Mouse (Mus musculus): ENCODE measurements around the gene Mbip.

Gene Mbip

DNA sequence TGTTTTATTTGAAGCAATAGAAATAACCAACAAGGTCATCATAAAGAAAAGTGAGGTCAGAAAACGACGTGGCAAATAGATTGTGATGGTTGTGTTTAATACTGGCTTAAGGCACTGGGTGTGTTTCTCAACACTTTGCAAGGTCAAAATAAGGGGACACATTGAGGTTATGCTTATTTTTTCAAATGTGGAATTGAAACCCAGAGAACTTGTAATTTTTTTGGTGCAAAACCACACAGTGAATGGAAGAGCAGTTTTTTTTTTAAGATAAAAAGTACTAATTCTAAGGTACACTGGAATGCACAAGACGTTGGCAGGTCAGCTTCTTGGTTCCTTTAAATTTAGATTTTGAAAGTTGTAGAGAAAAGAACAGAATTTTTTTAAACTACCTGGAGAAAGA lies 50.5 kb downstream of the Mbip start:
- DNase-seq (ENCODE audit: low read depth, low spot score): no peak

DNA sequence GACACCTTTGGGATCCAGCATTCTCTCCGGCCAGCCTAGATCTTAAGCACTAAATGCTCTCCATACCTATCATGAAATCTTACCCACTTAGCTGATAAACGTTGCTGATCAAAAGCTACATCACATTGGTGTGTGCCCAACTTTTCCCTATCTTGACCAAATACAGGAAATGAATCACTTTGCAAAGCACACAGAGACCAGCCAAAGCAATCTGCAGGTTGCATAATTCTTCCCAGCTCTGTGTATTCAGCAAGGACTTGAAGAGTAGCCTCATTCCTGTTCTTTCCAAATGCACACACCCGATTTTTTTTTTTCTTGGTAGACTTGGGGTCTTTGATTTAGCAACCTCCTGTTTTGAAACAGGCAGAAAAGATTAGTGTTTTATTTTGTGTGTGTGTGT lies 57.1 kb downstream of the Mbip start:
- DNase-seq (ENCODE audit: low read depth, low spot score): no peak

DNA sequence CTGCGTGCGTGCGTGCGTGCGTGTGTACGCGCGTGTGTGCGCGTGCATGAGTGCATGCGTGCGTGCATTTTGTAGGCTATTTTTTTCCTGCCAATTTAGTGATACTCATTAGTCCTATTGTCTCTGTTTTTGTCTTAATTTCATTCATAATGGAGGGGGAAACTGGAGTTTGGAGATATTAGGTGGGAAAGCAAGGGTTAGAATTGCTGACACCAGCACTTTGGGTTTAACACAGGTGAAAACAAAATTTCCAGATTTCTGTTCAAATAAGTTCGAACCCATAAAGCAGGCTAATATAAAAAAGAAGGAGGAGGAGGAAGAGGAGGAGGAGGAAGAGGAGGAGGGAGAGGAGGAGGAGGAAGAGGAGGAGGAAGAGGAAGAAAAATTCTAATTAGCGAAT lies 58.9 kb downstream of the Mbip start:
- DNase-seq (ENCODE audit: low read depth, low spot score): no peak

DNA sequence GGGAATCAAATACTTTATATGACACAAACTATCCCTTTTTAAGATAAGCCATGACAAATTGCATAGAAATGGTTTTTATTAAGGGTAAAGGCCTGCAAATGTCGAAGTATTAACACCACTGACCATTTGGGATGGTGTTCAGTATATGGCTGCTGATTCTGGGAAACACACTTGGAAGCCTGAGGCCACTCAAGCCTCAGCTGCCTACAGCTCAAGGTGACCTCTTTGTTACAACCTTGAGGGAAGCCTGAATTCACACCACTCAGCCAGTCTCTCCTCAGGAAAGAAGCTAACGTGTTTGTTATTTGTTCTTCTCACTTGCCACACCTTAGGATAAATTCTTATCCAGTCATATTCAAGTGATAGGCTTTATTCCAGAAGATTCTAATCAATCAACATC lies 61.5 kb downstream of the Mbip start:
- peak; percentile 29 for DNase-seq (ENCODE audit: low read depth, low spot score)

DNA sequence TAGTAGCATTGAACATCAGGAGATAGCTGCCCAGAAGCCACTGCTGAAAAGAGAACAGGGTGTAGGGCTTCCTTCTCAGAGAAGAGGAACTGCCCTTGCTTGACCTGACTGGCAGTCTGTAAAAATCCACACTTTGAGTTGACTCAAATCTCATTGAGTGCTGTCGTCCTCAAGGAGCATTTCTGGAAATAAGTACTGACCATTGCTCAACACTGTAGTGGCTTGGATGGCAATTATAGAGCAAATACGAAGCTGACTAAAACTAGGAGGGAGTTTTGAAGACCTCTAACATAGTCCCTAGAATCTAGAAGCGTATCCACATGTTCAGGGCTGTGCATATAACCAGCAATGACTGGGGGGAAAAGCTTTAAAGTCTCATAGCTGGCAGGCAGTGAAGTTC lies 64.0 kb downstream of the Mbip start:
- DNase-seq (ENCODE audit: low read depth, low spot score): no peak

All from ES-CJ7 (cell line).